In genomic region chr4:47354304-47354703, GRCm38 (mm10) we compare ENCODE assay signal across 8 mouse cellular contexts. TPM values are rescaled to one million over a fixed set of nuclear protein-coding genes. Genes with fewer than 3 reads are reported as not detected.
DNase-seq lines count a peak whose midpoint lies in the region; ATAC-seq and TF ChIP-seq lines count a peak whose summit lies in the region.

No protein-coding gene starts in this region.

- no peak for TF ChIP-seq POLR2A in CH12.LX (IDR thresholded peaks at IDR 0.05; ENCODE audit: low read depth, low read length)

- WGBS in heart, embryonic 10.5 days, result 50% methylated on average over 3 of the region's 3 CpGs
- 22% methylated on average over 3 of the region's 3 CpGs for WGBS in forebrain, postnatal 0 days
- WGBS in liver, embryonic 15.5 days (ENCODE audit: insufficient replicate concordance), result 44% methylated on average over 3 of the region's 3 CpGs

- no peak for ATAC-seq in forebrain, postnatal 0 days
- no peak for ATAC-seq in liver, embryonic 15.5 days (ENCODE audit: insufficient read depth)
- ATAC-seq in megakaryocyte-erythroid progenitor cell, adult 5-6 weeks (replicated peaks; ENCODE audit: low FRiP score, low TSS enrichment, poor library complexity, severe bottlenecking), result no peak

- dilution Hi-C loops in CH12.LX (cut with MboI; ENCODE audit: extremely low pct_ligation_motif_present, extremely low pct_unique_long_range_greater_than_20kb, low sequenced_read_pairs), result no loop called here

- no peak for TF ChIP-seq RAD21 in CH12.LX (IDR thresholded peaks at IDR 0.05; ENCODE audit: low read depth, low read length)

- no peaks in the 10 kb centered on the region for H3K9me3 ChIP-seq in heart, embryonic 10.5 days
- no peaks in the 10 kb centered on the region for H3K9me3 ChIP-seq in CH12.LX (replicated peaks; ENCODE audit: low read length)
- no peaks in the 10 kb centered on the region for H3K9me3 ChIP-seq in forebrain, postnatal 0 days (ENCODE audit: low read length)
- no peaks in the 10 kb centered on the region for H3K9me3 ChIP-seq in liver, embryonic 15.5 days (replicated peaks)

- no peaks in the 10 kb centered on the region for H3K79me2 ChIP-seq in CH12.LX (replicated peaks; ENCODE audit: control insufficient read depth, extremely low read depth, insufficient read depth, poor library complexity, severe bottlenecking)

- no peak for TF ChIP-seq CTCF in CH12.LX (conservative IDR thresholded peaks at IDR 0.05 in 1 of 2, IDR thresholded peaks at IDR 0.05 in 1 of 2; ENCODE audit: low read depth in 2 of 2, low read length in 2 of 2)
- TF ChIP-seq CTCF in forebrain, postnatal 0 days (IDR thresholded peaks at IDR 0.05; ENCODE audit: low read depth), result no peak

- no peaks in the 10 kb centered on the region for H3K36me3 ChIP-seq in heart, embryonic 10.5 days
- no peaks in the 10 kb centered on the region for H3K36me3 ChIP-seq in CH12.LX (replicated peaks in 1 of 2; ENCODE audit: control insufficient read depth in 1 of 2, insufficient read depth in 1 of 2, low read length in 1 of 2)
- no peaks in the 10 kb centered on the region for H3K36me3 ChIP-seq in forebrain, postnatal 0 days (ENCODE audit: insufficient read depth)
- H3K36me3 ChIP-seq in liver, embryonic 15.5 days (replicated peaks), result no peaks in the 10 kb centered on the region

- peaks cover 16% of the 10 kb centered on the region for H3K4me1 ChIP-seq in heart, embryonic 10.5 days
- peaks cover 0 to 31% of the 10 kb centered on the region in 2 experiments; a peak in 2 of 4 replicates for H3K4me1 ChIP-seq in CH12.LX (ENCODE audit: control insufficient read depth in 1 of 2, insufficient read depth in 2 of 2)
- peaks cover 6% of the 10 kb centered on the region for H3K4me1 ChIP-seq in forebrain, postnatal 0 days (ENCODE audit: insufficient read depth)
- peaks cover 27% of the 10 kb centered on the region for H3K4me1 ChIP-seq in liver, embryonic 15.5 days (replicated peaks)

- in situ Hi-C loops in CH12.LX (cut with MboI; ENCODE audit: low pct_ligation_motif_present, low pct_unique_long_range_greater_than_20kb, low sequenced_read_pairs), result loop anchor here (10.0 kb wide), 1 partner anchor 230 kb away; no protein-coding TSS in a partner anchor

- H3K4me2 ChIP-seq in CH12.LX (ENCODE audit: insufficient read depth, low read depth, poor library complexity, severe bottlenecking), result peak overlapping the region; percentile 59
- H3K4me2 ChIP-seq in forebrain, postnatal 0 days (ENCODE audit: low read depth), result peak overlapping the region; percentile 94
- H3K4me2 ChIP-seq in liver, embryonic 15.5 days, result peak overlapping the region; percentile 99

- H3K4me3 ChIP-seq in heart, embryonic 10.5 days, result peak overlapping the region; percentile 95
- H3K4me3 ChIP-seq in CH12.LX (replicated peaks in 1 of 3; ENCODE audit: low read depth in 2 of 3, low read length in 2 of 3, poor library complexity in 1 of 3), result peak overlapping the region in 1 of 3 experiments; percentile 55
- peak overlapping the region; percentile 87 for H3K4me3 ChIP-seq in forebrain, postnatal 0 days (ENCODE audit: low read depth, low read length)
- peak overlapping the region; percentile 76 for H3K4me3 ChIP-seq in liver, embryonic 15.5 days (replicated peaks)

- no peak for DNase-seq in heart, embryonic 10.5 days (ENCODE audit: low spot score)
- no peak for DNase-seq in heart, adult 11 months
- DNase-seq in CH12.LX (ENCODE audit: extremely low read depth), result no peak
- no peak for DNase-seq in forebrain, postnatal 0 days
- DNase-seq in adrenal gland, adult 2 months, result no peak
- DNase-seq in frontal cortex, adult 2 months (ENCODE audit: extremely low spot score in 1 of 2, low spot score in 1 of 2), result no peak

- H3K27me3 ChIP-seq in heart, embryonic 10.5 days (ENCODE audit: insufficient read depth, poor library complexity, severe bottlenecking), result no peaks in the 10 kb centered on the region
- H3K27me3 ChIP-seq in CH12.LX (replicated peaks), result peaks cover 14% of the 10 kb centered on the region
- H3K27me3 ChIP-seq in forebrain, postnatal 0 days (ENCODE audit: insufficient read depth, low read length), result no peaks in the 10 kb centered on the region
- peaks cover 49% of the 10 kb centered on the region for H3K27me3 ChIP-seq in liver, embryonic 15.5 days

- TF ChIP-seq EP300 in CH12.LX (IDR thresholded peaks at IDR 0.05; ENCODE audit: low read length), result no peak

- peak overlapping the region; percentile 97; the same call in 1 of the 2 replicates for H3K27ac ChIP-seq in heart, embryonic 10.5 days
- no peak overlapping the region for H3K27ac ChIP-seq in CH12.LX (ENCODE audit: insufficient read depth, low read depth)
- no peak overlapping the region for H3K27ac ChIP-seq in forebrain, postnatal 0 days (ENCODE audit: low read depth, low read length)
- H3K27ac ChIP-seq in liver, embryonic 15.5 days (replicated peaks), result no peak overlapping the region

- H3K9ac ChIP-seq in CH12.LX (ENCODE audit: insufficient read depth, low read depth), result no peak overlapping the region
- peak overlapping the region; percentile 80; the same call in 1 of the 2 replicates for H3K9ac ChIP-seq in forebrain, postnatal 0 days
- H3K9ac ChIP-seq in liver, embryonic 15.5 days, result no peak overlapping the region

TF ChIP-seq in CH12.LX, 34 proteins besides CTCF, POLR2A, EP300 and RAD21:
- no peak for TF ChIP-seq ZMIZ1 (IDR thresholded peaks at IDR 0.05; ENCODE audit: low read depth, low read length)
- TF ChIP-seq JUND (conservative IDR thresholded peaks at IDR 0.05; ENCODE audit: low read depth, low read length), result no peak
- TF ChIP-seq USF2 (conservative IDR thresholded peaks at IDR 0.05; ENCODE audit: low read depth, low read length), result no peak
- TF ChIP-seq CHD1 (IDR thresholded peaks at IDR 0.05; ENCODE audit: low read depth, low read length), result no peak
- TF ChIP-seq NRF1 (IDR thresholded peaks at IDR 0.05; ENCODE audit: low read depth, low read length), result no peak
- no peak for TF ChIP-seq KAT2A (IDR thresholded peaks at IDR 0.05; ENCODE audit: insufficient replicate concordance, low read length)
- TF ChIP-seq BHLHE40 (IDR thresholded peaks at IDR 0.05; ENCODE audit: low read depth, low read length), result no peak
- TF ChIP-seq TCF12 (IDR thresholded peaks at IDR 0.05; ENCODE audit: low read depth, low read length), result no peak
- TF ChIP-seq ZNF384 (IDR thresholded peaks at IDR 0.05; ENCODE audit: low read depth, low read length), result no peak
- TF ChIP-seq MEF2A (IDR thresholded peaks at IDR 0.05; ENCODE audit: borderline replicate concordance, low read depth, low read length), result no peak
TF ChIP-seq in CH12.LX: peak in this region for 0.

RNA-seq across cellular contexts. Expression of gene Tgfbr1, which starts 1.3 kb away (rescaled TPM):
- polyA plus RNA-seq in heart, embryonic 10.5 days (2016; fragmentation: Nextera tagmentation; extraction: Ambion mirVana), result 47.9 and 51.9 TPM in 2 replicates
- total RNA-seq in CH12.LX (2012; rRNA removed) (3.4 and 5.0 TPM in 2 replicates), CH12.LX (2014; rRNA removed) (8.7 and 10.1 TPM in 2 replicates)
- 5.9 and 7.0 TPM in 2 replicates for polyA plus RNA-seq in CH12.LX (2012; ENCODE audit: insufficient read length, low read depth)
- 46.9 and 47.5 TPM in 2 replicates for total RNA-seq in forebrain, postnatal 0 days (2014; rRNA removed)
- 13.9 and 16.8 TPM in 2 replicates for polyA plus RNA-seq in forebrain, postnatal 0 days (2015; fragmentation: Nextera tagmentation; extraction: Ambion mirVana)
- polyA plus RNA-seq in liver, embryonic 15.5 days (2015; fragmentation: Nextera tagmentation; extraction: Ambion mirVana), result 4.4 and 4.9 TPM in 2 replicates
- 11.1 and 11.6 TPM in 2 replicates for total RNA-seq in megakaryocyte-erythroid progenitor cell, adult 5-6 weeks (2014; fragmentation: Nextera tagmentation)
- 8.5 and 17.7 TPM in 2 replicates for total RNA-seq in megakaryocyte-erythroid progenitor cell, adult 5-6 weeks (2017)
- 10 to 100 TPM; 30.1 to 36.9 TPM for total RNA-seq in adrenal gland, adult 2 months (2021)
- polyA plus RNA-seq in adrenal gland, adult 2 months (2012; rRNA removed), result 2.2 and 2.5 TPM in 2 replicates
- 11.6 and 15.6 TPM in 2 replicates for polyA plus RNA-seq in frontal cortex, adult 2 months (2012; rRNA removed)
